Mouse (Mus musculus) cerebellum, adult 2 months (tissue): ENCODE measurements around the gene Nf1. TPM values are rescaled to one million over a fixed set of nuclear protein-coding genes. Genes with fewer than 3 reads are reported as not detected.

Experiments used
- DNase-seq, 2 experiments: peaks; one replicate each; pipeline ENCODE4 v3.0.0; 2021
- H3K27ac ChIP-seq: fragments of 200-500 bp; 2 replicates; pipeline ENCODE4 v1.5.1; 2012; ENCODE audit warnings: low read length, control low read depth, inconsistent platforms; ENCODE audit not compliant: insufficient read depth
- H3K27me3 ChIP-seq: fragments of 200-500 bp; 2 replicates; pipeline ENCODE4 v1.6.1; 2012; ENCODE audit warnings: inconsistent platforms, mild to moderate bottlenecking, low read length, moderate library complexity; ENCODE audit not compliant: control insufficient read depth, insufficient read depth
- H3K4me1 ChIP-seq: fragments of 200-500 bp; 2 replicates; pipeline ENCODE4 v1.6.1; 2011; ENCODE audit warnings: low read length; ENCODE audit not compliant: control insufficient read depth, insufficient read depth
- H3K4me3 ChIP-seq: fragments of 200-500 bp; replicated peaks from 2 replicates; pipeline ENCODE3; 2011; ENCODE audit warnings: mild to moderate bottlenecking, low read depth, low read length, control low read depth; ENCODE audit not compliant: insufficient read depth
- CTCF ChIP-seq: fragments of 200-500 bp; IDR thresholded peaks from 2 replicates; pipeline ENCODE4 v1.5.1; 2011; ENCODE audit warnings: low read depth, mild to moderate bottlenecking, control low read depth, low read length, moderate library complexity, borderline replicate concordance; ENCODE audit not compliant: insufficient read depth
- POLR2A ChIP-seq: fragments of 200-500 bp; IDR thresholded peaks from 2 replicates; pipeline ENCODE4 v1.6.1; 2011; ENCODE audit warnings: low read length, control low read depth, borderline replicate concordance; ENCODE audit not compliant: insufficient read depth
- WGBS: fragments of 180-500 bp; shearing (Covaris S2); methylation state at CpG from one replicate; pipeline ENCODE4 v1.1.7; 2018; 5-methylcytosine and 5-hydroxymethylcytosine counted together
- polyA plus RNA-seq: library from polyadenylated mRNA; depleted of rRNA; stranded (reverse); fragments of >200 nt; gene quantifications from 2 replicates; pipeline ENCODE4 v1.2.3, GENCODE M21; 2012

Gene Nf1
- polyA plus RNA-seq, 1 experiment, result 40.6 TPM

DNA sequence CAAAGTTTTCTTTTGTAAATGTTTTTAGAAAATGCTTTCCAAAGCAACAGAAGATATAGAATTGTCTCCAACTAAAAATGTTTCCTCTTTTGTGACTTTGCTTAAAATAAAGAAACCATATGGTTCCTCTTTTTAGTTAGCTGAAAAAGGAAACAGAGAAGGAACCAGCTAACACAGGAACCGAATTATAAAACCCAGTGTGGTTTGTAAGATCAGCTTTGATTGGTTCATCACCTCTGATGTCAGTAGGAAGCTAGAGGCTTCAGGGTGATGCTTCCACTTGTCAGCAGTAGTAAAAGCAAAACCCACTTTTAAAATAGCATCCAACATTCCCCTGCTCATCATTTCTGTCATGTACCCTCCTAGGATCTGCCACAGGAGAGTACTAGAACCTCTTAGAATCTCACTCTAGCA is 180.4 kb downstream of the Nf1 start:
- TF ChIP-seq CTCF (no peak), POLR2A (no peak)
- no peak overlapping the region for H3K27ac ChIP-seq
- H3K4me3 ChIP-seq, result no peak overlapping the region
- DNase-seq, result no peak
- 67% methylated on average over 1 of the region's 1 CpGs for WGBS
- no peaks in the 10 kb centered on the region for H3K27me3 ChIP-seq
- peaks cover 7% of the 10 kb centered on the region for H3K4me1 ChIP-seq

DNA sequence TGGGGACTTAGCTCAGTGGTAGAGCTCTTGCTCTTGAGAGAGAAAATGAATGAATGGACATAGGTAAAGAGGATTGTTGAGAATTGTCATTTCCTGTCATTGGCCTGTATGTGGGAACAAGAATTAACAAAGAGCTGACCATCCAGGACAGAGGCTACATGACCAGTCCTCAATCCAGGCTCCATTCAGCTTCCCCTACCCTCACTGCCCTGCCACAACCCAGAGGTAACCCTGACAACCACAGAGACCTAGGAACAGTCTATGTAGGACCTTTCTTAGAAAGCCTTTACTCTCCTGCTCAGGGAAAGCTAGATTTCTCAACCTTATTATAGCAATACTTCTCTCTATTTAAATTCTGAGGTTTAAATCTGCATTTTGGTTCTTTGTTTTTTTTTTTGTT is 181.3 kb downstream of the Nf1 start:
- Histone ChIP-seq H3K27ac (no peak overlapping the region), H3K27me3 (no peaks in the 10 kb centered on the region), H3K4me3 (no peak overlapping the region), H3K4me1 (no peaks in the 10 kb centered on the region)
- TF ChIP-seq CTCF, result no peak
- TF ChIP-seq POLR2A, result no peak
- no peak for DNase-seq

DNA sequence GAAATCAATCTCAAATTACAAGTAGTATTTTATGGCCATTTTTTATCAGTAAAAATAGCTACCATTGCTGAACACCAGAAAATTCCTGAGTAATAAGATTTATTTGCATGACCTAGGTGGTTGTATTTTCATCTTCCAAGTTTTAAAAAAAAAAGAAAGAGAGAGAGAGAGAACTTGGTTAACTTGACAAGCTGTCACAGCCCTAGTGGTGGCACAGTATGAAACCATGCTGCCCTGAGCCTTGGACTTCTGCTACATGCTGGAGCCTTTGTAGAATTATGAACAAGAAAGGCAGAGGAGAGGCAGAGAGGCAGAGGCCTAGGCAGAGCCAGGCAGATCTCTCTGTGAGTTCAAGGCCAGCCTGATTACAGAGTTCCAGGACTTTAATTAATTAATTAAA is 182.4 kb downstream of the Nf1 start:
- no peaks in the 10 kb centered on the region for H3K4me1 ChIP-seq
- no peak for DNase-seq
- H3K27ac ChIP-seq, result no peak overlapping the region
- TF ChIP-seq CTCF (no peak), POLR2A (no peak)
- H3K27me3 ChIP-seq, result no peaks in the 10 kb centered on the region
- H3K4me3 ChIP-seq, result no peak overlapping the region

DNA sequence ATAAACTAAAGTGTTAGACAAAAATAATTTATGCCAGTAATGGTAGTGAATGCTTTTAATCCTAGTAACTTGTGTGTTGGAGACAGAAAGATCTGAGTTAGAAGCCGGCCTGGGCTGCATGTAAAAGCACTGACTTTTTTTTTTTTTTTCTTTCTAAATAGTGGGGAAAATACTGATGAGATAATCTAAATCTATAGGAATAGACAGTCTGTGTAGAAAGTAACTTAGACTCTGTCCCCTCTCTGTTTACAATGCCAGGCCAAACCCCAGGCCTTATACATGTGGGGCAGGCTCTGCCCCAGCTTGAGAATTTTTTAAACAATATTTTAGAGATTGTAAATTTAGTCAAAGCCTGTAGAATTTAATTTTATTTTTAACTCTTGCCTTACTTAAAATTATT is 183.5 kb downstream of the Nf1 start:
- no peaks in the 10 kb centered on the region for H3K27me3 ChIP-seq
- no peak overlapping the region for H3K4me3 ChIP-seq
- no peak for DNase-seq
- H3K4me1 ChIP-seq, result 0 out of 2 replicates have a peak, but pooled peaks cover 2% of the 10 kb centered on the region
- no peak overlapping the region for H3K27ac ChIP-seq
- TF ChIP-seq CTCF, result no peak
- TF ChIP-seq POLR2A, result no peak
- WGBS, result 92% methylated on average over 1 of the region's 1 CpGs

DNA sequence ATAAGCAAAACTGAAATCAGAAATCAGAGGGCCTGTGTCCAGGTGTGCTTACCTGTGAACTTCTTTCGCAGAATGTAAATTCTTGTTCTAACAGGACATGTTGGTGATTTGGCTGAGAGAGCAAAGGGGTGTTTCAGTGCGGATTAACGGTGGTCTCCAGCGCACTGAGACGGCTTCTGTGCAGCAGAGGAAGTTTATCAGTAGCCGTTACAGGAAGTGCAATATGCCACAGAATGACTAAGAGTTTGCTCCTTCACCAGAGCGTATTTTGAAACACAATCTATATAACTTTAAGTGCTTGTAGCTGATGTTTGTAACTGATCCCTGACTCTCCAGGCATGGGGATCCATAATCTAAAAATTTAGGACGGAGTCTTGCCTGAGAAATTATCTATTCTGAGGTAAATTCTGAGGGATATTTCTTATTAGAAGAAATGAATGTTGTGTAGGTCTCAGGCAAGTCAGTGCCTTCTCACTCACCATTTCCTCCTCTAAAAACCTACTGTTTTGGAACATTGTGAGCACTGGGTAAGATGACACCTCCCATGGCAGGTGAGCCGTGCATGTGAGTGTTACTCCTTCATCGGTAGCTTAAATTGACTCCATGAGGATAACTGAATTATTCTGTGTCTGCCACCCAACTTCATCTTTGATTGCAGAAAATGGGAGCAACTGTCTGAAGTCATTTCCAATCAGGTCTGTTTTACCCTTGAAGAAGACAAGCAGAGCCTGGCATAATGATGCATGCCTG is 184.2 kb downstream of the Nf1 start, which contains the start of gene Evi2b:
Evi2b (minus strand) TSS at position 203 of the 750 bp plus-strand sequence.
- WGBS, result 91% methylated on average over 10 of the region's 10 CpGs
- DNase-seq, result no peak
- Histone ChIP-seq H3K27me3 (no peaks in the 10 kb centered on the region), H3K27ac (no peak within 1 kb of the TSS), H3K4me3 (no peak within 1 kb of the TSS), H3K4me1 (0 out of 2 replicates have a peak, but pooled peaks cover 2% of the 10 kb centered on the region)
- TF ChIP-seq POLR2A, result no peak
- TF ChIP-seq CTCF, result no peak

DNA sequence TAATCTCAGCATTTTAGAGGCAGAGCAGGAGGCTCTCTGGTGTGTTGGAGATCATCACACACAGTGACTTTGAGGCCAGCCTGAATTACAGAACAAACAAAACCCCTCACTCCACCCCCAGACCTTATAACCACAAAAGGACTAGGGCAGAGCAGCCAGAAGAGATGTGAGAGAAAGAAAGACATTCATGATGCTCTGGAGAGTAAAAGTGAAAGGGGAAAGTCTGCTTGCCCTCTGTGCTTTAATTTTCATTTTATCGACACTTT is 184.8 kb downstream of the Nf1 start:
- WGBS, result 92% methylated on average over 1 of the region's 1 CpGs
- no peak for DNase-seq
- Histone ChIP-seq H3K27me3 (no peaks in the 10 kb centered on the region), H3K4me3 (no peak overlapping the region), H3K27ac (no peak overlapping the region), H3K4me1 (0 out of 2 replicates have a peak, but pooled peaks cover 2% of the 10 kb centered on the region)
- TF ChIP-seq POLR2A, result no peak
- no peak for TF ChIP-seq CTCF

DNA sequence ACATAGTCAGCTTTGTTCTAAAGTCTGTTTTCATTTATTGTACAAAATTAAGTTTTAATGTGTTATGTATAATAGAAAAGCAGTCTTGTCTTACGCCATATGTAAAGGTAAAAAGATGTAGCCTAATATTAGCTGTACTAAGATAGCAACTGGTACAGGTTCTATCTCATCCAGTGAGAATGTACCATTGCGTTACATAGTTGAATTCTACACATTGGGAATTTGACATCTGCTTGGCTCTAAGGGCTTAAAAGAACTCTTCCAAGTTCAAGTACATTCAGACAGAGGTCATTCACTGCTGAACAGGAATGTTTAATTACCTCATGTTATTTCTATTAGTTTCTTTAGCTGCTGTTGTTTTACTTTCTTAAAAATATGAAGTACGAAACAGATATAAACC is 187.1 kb downstream of the Nf1 start:
- H3K27ac ChIP-seq, result no peak overlapping the region
- 97% methylated on average over 3 of the region's 3 CpGs for WGBS
- no peak overlapping the region for H3K4me3 ChIP-seq
- TF ChIP-seq CTCF, result no peak
- no peak for TF ChIP-seq POLR2A
- H3K4me1 ChIP-seq, result 0 out of 2 replicates have a peak, but pooled peaks cover 2% of the 10 kb centered on the region
- H3K27me3 ChIP-seq, result no peaks in the 10 kb centered on the region
- no peak for DNase-seq

DNA sequence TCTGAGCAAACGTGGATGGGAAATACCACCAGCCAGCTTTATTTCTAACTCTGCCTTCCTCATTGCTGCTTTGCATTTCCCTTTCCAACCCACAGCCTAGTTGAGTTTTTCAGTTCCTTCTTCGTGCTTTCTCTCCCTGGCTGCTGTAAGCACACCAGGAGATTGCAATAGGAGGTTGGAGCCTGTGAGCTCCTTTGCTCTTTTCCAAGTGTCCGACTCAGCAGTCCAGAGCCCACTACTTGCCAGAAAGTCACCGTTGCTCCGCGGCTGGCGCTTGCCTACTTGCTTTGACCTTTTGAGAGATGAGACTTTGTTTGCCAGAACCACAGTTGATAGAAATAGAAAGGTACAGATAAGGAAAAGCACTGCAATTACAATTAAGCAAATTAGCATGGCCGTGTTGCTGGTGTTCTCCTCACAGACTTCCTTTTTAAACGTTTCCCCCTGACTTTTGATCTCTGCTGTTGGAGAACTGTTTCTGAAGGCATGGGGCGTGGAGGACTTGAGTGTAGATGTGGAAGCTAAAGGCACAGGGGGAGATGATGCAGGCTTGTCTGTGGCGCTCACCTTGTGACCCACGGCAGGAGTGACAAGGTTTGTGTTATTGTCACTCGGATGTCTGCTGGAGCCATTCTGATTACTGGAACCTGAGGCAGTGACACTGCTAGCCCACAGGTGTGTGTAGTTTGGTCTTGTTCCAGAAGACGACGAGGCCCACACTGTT is 187.7 kb downstream of the Nf1 start:
- Histone ChIP-seq H3K4me3 (no peak overlapping the region), H3K4me1 (0 out of 2 replicates have a peak, but pooled peaks cover 2% of the 10 kb centered on the region), H3K27ac (no peak overlapping the region), H3K27me3 (no peaks in the 10 kb centered on the region)
- TF ChIP-seq CTCF, result no peak
- no peak for TF ChIP-seq POLR2A
- DNase-seq, result peak in 1 of 2 experiments; percentile 21
- 61% methylated on average over 15 of the region's 15 CpGs for WGBS
